Mouse (Mus musculus): ENCODE measurements at regions not wholly inside any gene's neighbourhood (a gene's known extent, or its start where the extent isn't known, plus 50 kb on each side); places are given as distances from the start of the nearest gene placed in this dataset.
A peak's percentile ranks its signal among the peaks of the same experiment; 100 is the strongest.

DNA sequence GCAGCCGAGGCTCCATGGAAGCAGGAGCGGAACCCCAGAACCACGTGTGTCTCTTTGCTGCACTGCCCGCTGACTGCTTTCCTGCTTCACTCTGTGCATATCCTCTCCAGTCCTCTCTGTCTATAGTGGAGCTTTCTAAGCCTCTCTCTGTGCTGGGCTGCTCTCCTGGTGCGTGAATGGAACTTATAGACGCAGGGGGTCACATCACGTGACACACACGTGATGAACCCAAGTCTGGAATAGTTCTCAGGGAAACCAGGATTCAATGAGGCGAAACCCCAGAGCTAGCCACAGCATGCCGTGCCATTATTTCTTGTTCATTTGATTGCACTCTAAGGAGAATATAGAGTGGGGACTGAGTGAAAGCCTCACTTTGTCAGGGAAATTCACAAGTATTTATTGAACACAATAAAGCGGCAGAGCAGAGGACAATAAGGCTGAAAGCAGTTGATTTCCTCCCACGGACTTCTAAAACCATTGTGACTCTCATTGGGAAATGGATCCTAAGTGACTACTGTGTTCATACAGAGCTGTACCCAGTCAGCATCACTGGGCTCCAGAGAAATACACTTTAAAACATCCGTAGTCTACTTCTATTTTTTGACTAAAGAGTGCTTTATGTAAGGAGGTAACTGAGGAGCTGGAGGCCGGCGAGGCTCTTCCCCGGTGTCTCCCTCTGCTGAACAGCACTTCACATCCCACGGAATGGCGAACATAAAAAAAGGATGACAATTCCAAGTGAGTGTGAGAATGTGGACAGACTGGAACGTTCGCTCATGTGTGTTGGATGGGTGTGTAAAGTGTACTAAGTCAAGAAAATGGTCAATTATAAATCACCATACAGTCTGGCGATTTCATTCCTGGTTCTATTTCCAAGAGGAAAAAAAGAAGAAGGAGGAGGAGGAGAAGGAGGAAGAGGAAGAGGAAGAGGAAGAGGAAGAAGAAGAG lies 116.5 kb upstream of the Cpsf6 start:
- Histone ChIP-seq H3K4me3 (ENCODE audit: insufficient read depth, low read depth, low read length) (no peak overlapping the region), H3K27ac (ENCODE audit: insufficient read depth, low read depth, low read length) (no peak overlapping the region), H3K4me1 (ENCODE audit: control insufficient read depth, insufficient read depth, low read length) (no peaks in the 10 kb centered on the region), H3K36me3 (ENCODE audit: control insufficient read depth, insufficient read depth, low read length) (no peaks in the 10 kb centered on the region), H3K27me3 (replicated peaks; ENCODE audit: control insufficient read depth, insufficient read depth, low read length) (no peaks in the 10 kb centered on the region)
- 65% methylated on average over 21 of the region's 21 CpGs for WGBS
- TF ChIP-seq CTCF (conservative IDR thresholded peaks at IDR 0.05; ENCODE audit: insufficient read depth, insufficient read length, low read depth, low read length): no peak
- TF ChIP-seq POLR2A (IDR thresholded peaks at IDR 0.05; ENCODE audit: low read depth, low read length): no peak
- no peak for DNase-seq

DNA sequence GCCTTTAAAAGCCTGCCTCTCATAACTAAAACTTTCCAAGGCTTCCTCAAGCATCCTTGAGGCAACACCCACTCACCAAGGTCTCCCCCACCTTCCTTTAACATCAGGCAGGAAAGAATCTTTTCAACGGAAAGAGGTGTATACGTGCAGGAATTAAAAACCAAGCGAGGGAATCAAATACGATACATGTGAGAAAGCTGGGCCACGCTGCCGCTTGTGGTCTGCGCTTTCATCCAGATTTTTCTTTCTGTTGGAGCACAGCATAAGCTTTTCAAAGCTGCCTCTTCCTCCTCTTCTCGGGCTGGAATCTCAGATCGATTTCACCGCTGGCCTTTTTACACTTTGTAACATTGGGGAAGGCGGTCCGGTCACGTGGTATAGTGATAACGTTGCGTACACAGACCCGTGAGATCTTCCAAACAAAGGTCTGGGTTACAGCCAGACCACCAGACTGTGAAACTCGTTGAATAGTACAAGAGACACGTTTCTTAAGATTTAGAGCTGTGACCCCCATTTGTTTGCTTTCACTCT lies 114.4 kb upstream of the Cpsf6 start:
- Histone ChIP-seq H3K4me3 (ENCODE audit: insufficient read depth, low read depth, low read length) (peak overlapping the region; percentile 29), H3K27me3 (replicated peaks; ENCODE audit: control insufficient read depth, insufficient read depth, low read length) (no peaks in the 10 kb centered on the region), H3K36me3 (ENCODE audit: control insufficient read depth, insufficient read depth, low read length) (no peaks in the 10 kb centered on the region), H3K4me1 (ENCODE audit: control insufficient read depth, insufficient read depth, low read length) (no peaks in the 10 kb centered on the region), H3K27ac (ENCODE audit: insufficient read depth, low read depth, low read length) (peak overlapping the region; percentile 41; the same call in 1 of the 2 replicates)
- 10% methylated on average over 18 of the region's 18 CpGs for WGBS
- TF ChIP-seq POLR2A (IDR thresholded peaks at IDR 0.05; ENCODE audit: low read depth, low read length) (no peak), CTCF (conservative IDR thresholded peaks at IDR 0.05; ENCODE audit: insufficient read depth, insufficient read length, low read depth, low read length) (no peak)
- peak; percentile 32 for DNase-seq

DNA sequence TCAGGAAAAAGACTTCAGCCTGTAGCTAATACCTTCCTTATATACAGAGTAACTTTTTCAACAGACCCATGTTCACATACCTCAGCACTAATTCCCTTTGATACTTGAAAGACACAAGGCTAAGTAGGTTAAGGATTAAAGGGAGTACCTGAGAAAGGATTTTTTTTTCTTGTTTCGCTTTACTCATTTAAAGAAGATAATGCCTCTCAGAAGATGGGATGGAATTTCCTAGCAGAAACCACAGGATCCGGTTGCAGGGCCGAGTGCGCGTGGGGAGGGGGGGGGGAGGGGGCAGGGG lies 114.0 kb upstream of the Cpsf6 start:
- 22% methylated on average over 4 of the region's 5 CpGs for WGBS
- TF ChIP-seq POLR2A (IDR thresholded peaks at IDR 0.05; ENCODE audit: low read depth, low read length): no peak
- no peak for TF ChIP-seq CTCF (conservative IDR thresholded peaks at IDR 0.05; ENCODE audit: insufficient read depth, insufficient read length, low read depth, low read length)
- no peaks in the 10 kb centered on the region for H3K36me3 ChIP-seq (ENCODE audit: control insufficient read depth, insufficient read depth, low read length)

DNA sequence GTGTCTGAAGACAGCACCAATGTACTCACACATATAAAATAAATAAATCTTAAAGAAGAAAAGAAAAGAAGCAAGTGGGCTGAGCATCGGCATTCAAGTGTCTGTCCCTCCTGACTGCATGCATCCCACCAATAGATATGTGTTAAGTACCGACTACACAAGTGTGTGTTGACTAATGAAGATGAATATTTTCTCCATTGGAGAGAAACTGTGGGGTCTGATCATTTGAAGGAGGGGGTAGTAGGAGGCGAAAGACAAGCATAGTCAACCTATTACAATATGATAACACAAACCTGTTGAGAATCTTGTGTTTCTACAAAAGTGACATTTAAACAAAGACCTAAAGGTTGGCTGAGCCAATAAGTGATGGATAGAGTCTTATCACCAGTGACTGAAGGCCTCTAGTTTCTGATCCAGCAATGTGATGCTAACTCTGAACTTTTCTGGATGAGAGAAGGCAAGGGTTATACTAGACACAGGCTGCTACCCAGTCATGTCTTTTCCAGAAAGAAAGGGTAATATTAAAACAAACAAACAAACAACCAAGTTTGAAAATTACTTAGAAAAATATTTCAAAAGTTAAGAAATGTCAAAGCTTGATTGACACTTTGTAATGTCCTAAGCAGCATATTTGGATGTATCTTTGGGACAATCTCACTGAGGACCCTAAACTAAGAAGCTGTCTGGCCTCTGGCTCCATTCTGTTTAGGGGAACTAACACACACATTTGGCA lies 113.4 kb upstream of the Cpsf6 start:
- 95% methylated on average over 3 of the region's 3 CpGs for WGBS
- no peaks in the 10 kb centered on the region for H3K4me1 ChIP-seq (ENCODE audit: control insufficient read depth, insufficient read depth, low read length)
- no peak for DNase-seq
- no peak overlapping the region for H3K27ac ChIP-seq (ENCODE audit: insufficient read depth, low read depth, low read length)
- TF ChIP-seq POLR2A (IDR thresholded peaks at IDR 0.05; ENCODE audit: low read depth, low read length) (no peak), CTCF (conservative IDR thresholded peaks at IDR 0.05; ENCODE audit: insufficient read depth, insufficient read length, low read depth, low read length) (no peak)
- H3K27me3 ChIP-seq (replicated peaks; ENCODE audit: control insufficient read depth, insufficient read depth, low read length): no peaks in the 10 kb centered on the region
- H3K4me3 ChIP-seq (ENCODE audit: insufficient read depth, low read depth, low read length): no peak overlapping the region
- H3K36me3 ChIP-seq (ENCODE audit: control insufficient read depth, insufficient read depth, low read length): no peaks in the 10 kb centered on the region

More for the DNA sequence above, 114.0 kb upstream of the Cpsf6 start:
- no peak for DNase-seq
- Histone ChIP-seq H3K27me3 (replicated peaks; ENCODE audit: control insufficient read depth, insufficient read depth, low read length) (no peaks in the 10 kb centered on the region), H3K4me1 (ENCODE audit: control insufficient read depth, insufficient read depth, low read length) (no peaks in the 10 kb centered on the region), H3K4me3 (ENCODE audit: insufficient read depth, low read depth, low read length) (no peak overlapping the region), H3K27ac (ENCODE audit: insufficient read depth, low read depth, low read length) (no peak overlapping the region)

DNA sequence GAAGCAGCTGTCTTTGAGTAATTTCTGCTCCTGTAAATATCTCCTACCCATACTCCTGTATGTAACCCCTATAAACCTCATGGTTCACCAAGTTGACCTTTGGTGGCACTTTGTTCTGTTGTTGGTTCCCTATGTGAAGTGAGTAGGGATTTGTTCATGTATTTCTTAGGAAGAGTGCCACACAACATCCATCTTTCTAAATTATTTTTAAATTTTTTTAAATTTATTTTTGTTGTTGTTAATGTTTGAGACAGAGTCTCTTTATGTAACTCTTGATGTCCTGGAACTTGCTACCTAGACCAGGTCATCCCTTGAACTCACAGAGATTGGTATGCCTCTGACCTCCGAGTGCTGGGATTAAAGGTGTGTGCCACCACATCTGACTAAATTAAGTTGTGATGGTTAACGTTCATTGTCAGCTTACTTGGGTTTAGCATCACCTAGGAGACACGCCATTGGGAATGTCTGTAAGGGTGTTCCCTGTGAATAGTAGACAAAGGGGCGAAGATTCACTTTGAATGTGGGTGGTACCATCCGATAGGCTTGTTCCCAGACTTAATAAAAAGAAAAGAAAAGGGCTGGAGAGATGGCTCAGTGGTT lies 112.7 kb upstream of the Cpsf6 start:
- H3K27ac ChIP-seq (ENCODE audit: insufficient read depth, low read depth, low read length): no peak overlapping the region
- no peak for DNase-seq
- no peaks in the 10 kb centered on the region for H3K27me3 ChIP-seq (replicated peaks; ENCODE audit: control insufficient read depth, insufficient read depth, low read length)
- H3K4me3 ChIP-seq (ENCODE audit: insufficient read depth, low read depth, low read length): no peak overlapping the region
- no peaks in the 10 kb centered on the region for H3K4me1 ChIP-seq (ENCODE audit: control insufficient read depth, insufficient read depth, low read length)
- H3K36me3 ChIP-seq (ENCODE audit: control insufficient read depth, insufficient read depth, low read length): no peaks in the 10 kb centered on the region
- WGBS: 96% methylated on average over 5 of the region's 5 CpGs
- TF ChIP-seq CTCF (conservative IDR thresholded peaks at IDR 0.05; ENCODE audit: insufficient read depth, insufficient read length, low read depth, low read length) (no peak), POLR2A (IDR thresholded peaks at IDR 0.05; ENCODE audit: low read depth, low read length) (no peak)

DNA sequence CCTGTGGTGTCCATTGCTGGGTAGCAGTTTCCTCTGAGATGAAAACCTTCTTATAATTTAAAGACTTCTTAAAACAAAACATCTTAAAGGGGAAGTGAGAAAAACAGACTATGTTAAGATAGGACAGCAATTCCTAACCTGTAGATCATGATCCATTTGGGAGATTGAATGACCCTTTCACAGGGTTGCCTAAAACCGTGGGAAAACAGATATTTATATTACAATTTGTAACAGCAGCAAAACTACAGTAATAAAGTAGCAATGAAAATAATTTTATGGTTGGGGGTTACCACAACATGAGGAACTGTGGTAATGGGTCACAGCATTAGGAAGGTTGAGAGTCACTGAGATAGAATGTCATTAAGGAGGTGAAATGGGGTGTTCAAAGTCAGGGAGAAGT lies 111.9 kb upstream of the Cpsf6 start:
- H3K4me1 ChIP-seq (ENCODE audit: control insufficient read depth, insufficient read depth, low read length): no peaks in the 10 kb centered on the region
- no peak overlapping the region for H3K27ac ChIP-seq (ENCODE audit: insufficient read depth, low read depth, low read length)
- no peak overlapping the region for H3K4me3 ChIP-seq (ENCODE audit: insufficient read depth, low read depth, low read length)
- DNase-seq: no peak
- no peaks in the 10 kb centered on the region for H3K36me3 ChIP-seq (ENCODE audit: control insufficient read depth, insufficient read depth, low read length)
- TF ChIP-seq CTCF (conservative IDR thresholded peaks at IDR 0.05; ENCODE audit: insufficient read depth, insufficient read length, low read depth, low read length) (no peak), POLR2A (IDR thresholded peaks at IDR 0.05; ENCODE audit: low read depth, low read length) (no peak)
- H3K27me3 ChIP-seq (replicated peaks; ENCODE audit: control insufficient read depth, insufficient read depth, low read length): no peaks in the 10 kb centered on the region
- WGBS: 77% methylated on average over 1 of the region's 1 CpGs

Measured in kidney, adult 2 months (tissue).